Mouse (Mus musculus) myocyte (in vitro differentiated cells): ENCODE data around the gene Mamstr.

Experiments
- CEBPB ChIP-seq: IDR thresholded peaks from 2 replicates; pipeline ENCODE4 v1.6.1; 2011; ENCODE audit warnings: mild to moderate bottlenecking, moderate library complexity; ENCODE audit not compliant: poor library complexity, insufficient read depth, severe bottlenecking
- POLR2A ChIP-seq: IDR thresholded peaks from one replicate; pipeline ENCODE4 v1.6.1; 2011; ENCODE audit warnings: low read depth, mild to moderate bottlenecking, control low read depth, moderate library complexity; ENCODE audit not compliant: insufficient read length
- TCF12 ChIP-seq: IDR thresholded peaks from one replicate; pipeline ENCODE4 v1.6.1; 2011; ENCODE audit warnings: mild to moderate bottlenecking, control low read depth; ENCODE audit not compliant: poor library complexity, insufficient read depth, severe bottlenecking

- no peak for TF ChIP-seq POLR2A
- TF ChIP-seq CEBPB = no peak
- no peak for TF ChIP-seq TCF12
These were observed 21.1 kb downstream of the Mamstr start for GRCm38 (mm10) chr7:45660746-45661478.
